Mouse (Mus musculus) limb, embryonic 10.5 days (tissue): Measurements from ENCODE around the gene Pilra. TPM values are rescaled to one million over a fixed set of nuclear protein-coding genes. Genes with fewer than 3 reads are reported as not detected.
"Not testable (repeated sequence)": the region's sequence is repeated elsewhere in the genome, so short reads cannot be mapped to it uniquely, and the experiment has no call there.

Experiments
- DNase-seq: peaks from one replicate; pipeline ENCODE4 v3.0.0-alpha.2; 2017; ENCODE audit warnings: low spot score
- H3K27ac ChIP-seq: fragments of 300-500 bp; sonication (generic); 2 replicates; pipeline ENCODE4 v1.5.1; 2016; ENCODE audit warnings: mild to moderate bottlenecking
- H3K27me3 ChIP-seq: fragments of 300-500 bp; sonication (generic); 2 replicates; pipeline ENCODE4 v1.6.1; 2016; ENCODE audit warnings: low read depth, mild to moderate bottlenecking; ENCODE audit not compliant: poor library complexity, severe bottlenecking
- H3K36me3 ChIP-seq: fragments of 300-500 bp; sonication (generic); 2 replicates; pipeline ENCODE4 v1.6.1; 2016; ENCODE audit warnings: mild to moderate bottlenecking, moderate library complexity
- H3K4me1 ChIP-seq: fragments of 300-500 bp; sonication (generic); 2 replicates; pipeline ENCODE4 v1.6.1; 2016
- H3K4me3 ChIP-seq: fragments of 300-500 bp; sonication (generic); 2 replicates; pipeline ENCODE4 v1.5.1; 2016; ENCODE audit warnings: mild to moderate bottlenecking, moderate library complexity
- H3K9me3 ChIP-seq: fragments of 300-500 bp; sonication (generic); replicated peaks from 2 replicates; pipeline ENCODE4 v1.6.1; 2016; ENCODE audit warnings: mild to moderate bottlenecking
- WGBS: fragments of 180-500 bp; shearing (Covaris S2); methylation state at CpG from one replicate; pipeline ENCODE4 v1.1.7; 2016; 5-methylcytosine and 5-hydroxymethylcytosine counted together
- polyA plus RNA-seq: library from polyadenylated mRNA; unstranded; fragments of >200 nt; fragmentation: Nextera tagmentation; extraction: Ambion mirVana; gene quantifications from 2 replicates; pipeline ENCODE4 v1.2.1, GENCODE M21; 2016

Pilra gene
- 0.34 and 0.39 TPM in 2 replicates for polyA plus RNA-seq

DNA sequence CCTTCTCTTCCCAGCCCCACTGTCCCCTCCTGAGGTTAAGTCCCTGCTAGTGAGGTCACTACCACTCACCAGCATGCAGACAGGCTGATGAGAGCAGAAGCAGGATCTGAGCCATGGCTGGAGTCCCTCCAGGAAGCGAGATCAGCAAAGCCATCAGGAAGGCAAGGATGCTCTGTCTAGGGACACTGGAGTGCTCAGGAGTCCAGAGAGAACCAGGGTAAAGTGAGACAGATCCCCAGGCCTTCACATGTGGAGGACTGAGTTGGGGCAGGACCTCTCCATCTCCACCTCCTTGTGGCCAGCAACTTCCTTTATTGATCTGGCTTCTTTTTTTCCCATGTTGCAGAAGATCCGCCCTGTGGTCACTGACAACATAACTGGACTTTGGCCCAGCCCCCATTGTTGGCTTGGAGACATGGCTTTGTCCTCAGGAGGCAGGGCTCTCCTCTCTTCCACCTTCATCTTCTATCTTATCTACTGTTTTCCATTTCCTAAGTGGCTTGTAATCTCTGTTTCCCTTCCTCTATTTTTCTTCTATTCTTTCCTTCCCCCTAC is at the start of gene Pilra:
TSS of gene Pilra (minus strand) at position 316 of the 555 bp plus-strand sequence.
- WGBS, result 81% methylated on average over 2 of the region's 2 CpGs
- not testable (repeated sequence) for H3K4me1 ChIP-seq, H3K36me3 ChIP-seq

DNA sequence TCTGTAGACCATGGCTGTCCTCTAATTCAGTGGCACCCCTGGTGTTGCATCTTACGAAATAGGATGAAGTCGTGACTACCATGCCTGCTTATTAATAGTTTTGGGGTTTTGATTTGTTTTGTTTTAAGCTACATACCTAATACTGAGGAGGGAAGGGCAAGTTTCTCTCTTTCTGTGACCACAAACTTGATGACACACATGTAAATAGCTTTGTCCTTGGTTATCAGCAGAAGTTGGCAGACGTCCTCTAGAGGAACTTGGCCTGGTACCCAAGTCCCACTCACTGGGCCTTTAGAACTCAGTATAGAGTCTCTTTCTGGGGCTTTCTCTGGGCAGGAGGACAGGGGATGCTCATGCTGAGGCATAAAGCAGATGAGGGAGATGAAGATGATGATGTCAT is 47.3 kb upstream of the Pilra start:
- H3K27me3 ChIP-seq, result no peaks in the 10 kb centered on the region

More for the DNA sequence above, at the start of gene Pilra:
- not testable (repeated sequence) for H3K4me3 ChIP-seq, H3K9me3 ChIP-seq, H3K27ac ChIP-seq, DNase-seq, H3K27me3 ChIP-seq

DNA sequence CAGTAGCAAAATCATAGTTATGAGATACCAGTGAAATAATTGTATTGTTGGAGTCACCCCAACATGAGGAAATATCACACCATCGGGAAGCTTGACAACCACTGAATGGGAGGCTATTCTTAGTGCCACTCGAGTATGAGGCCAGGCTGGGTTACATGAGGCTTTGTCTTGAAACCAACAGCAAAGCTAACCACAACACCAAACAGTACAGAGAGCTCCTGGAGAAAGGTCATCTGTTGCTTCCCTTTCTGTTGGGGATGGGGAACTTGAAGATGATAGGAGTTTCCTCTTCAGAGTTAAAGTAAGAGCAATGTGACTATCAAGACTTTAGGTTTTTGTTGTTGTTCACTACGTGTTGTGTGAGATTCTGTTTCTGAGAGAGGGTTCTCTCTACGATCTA is 46.8 kb upstream of the Pilra start:
- DNase-seq, result no peak
- WGBS, result 84% methylated on average over 4 of the region's 4 CpGs
- Histone ChIP-seq H3K27me3 (no peaks in the 10 kb centered on the region), H3K4me1 (no peaks in the 10 kb centered on the region), H3K36me3 (no peaks in the 10 kb centered on the region), H3K4me3 (no peak overlapping the region), H3K9me3 (no peaks in the 10 kb centered on the region), H3K27ac (no peak overlapping the region)

More for the DNA sequence above, 47.3 kb upstream of the Pilra start:
- Histone ChIP-seq H3K27ac (no peak overlapping the region), H3K4me1 (no peaks in the 10 kb centered on the region), H3K36me3 (no peaks in the 10 kb centered on the region), H3K9me3 (no peaks in the 10 kb centered on the region), H3K4me3 (no peak overlapping the region)
- WGBS, result 94% methylated on average over 3 of the region's 3 CpGs
- no peak for DNase-seq

DNA sequence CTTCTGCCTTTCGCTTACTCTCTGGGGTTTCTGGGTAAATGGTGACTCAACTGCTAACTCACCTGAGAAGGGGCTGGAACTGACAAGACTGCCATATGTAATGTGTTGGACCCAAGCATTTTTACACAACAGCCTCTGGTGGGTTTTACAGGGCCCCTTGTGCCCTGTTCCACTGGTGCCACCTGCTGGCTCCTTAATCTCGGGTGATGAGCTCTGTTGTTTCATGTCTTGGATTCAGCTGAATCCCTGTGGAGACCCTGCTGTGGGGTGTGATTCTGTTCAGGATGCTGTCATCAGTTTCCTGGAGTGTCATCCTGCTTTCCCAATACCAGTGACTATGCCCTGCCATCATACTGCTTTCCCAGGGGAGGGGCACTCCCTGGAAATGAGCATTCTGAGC is 41.8 kb upstream of the Pilra start:
- Histone ChIP-seq H3K27ac (no peak overlapping the region), H3K36me3 (no peaks in the 10 kb centered on the region), H3K9me3 (no peaks in the 10 kb centered on the region), H3K4me3 (no peak overlapping the region), H3K4me1 (no peaks in the 10 kb centered on the region), H3K27me3 (no peaks in the 10 kb centered on the region)
- no peak for DNase-seq
- WGBS, result 56% methylated on average over 2 of the region's 2 CpGs

DNA sequence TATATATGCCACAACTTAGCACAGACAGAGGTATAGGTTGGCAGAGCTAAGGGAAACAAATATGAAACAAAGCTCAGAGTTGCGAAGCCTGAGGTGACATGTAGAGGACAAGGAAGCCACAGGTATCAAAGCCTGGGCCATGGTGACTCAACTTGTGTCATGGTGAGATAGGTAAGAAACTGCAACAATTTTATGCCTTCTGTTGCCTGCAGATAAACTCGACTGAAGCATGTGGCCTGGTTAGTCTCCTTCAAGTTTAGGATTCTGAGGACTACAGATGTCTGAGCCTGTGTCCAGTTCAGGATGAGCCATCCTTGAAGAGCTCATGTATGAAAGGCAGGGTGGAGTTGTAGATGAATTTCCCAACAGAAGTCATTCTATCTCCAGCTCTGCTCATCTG is 39.0 kb upstream of the Pilra start:
- 91% methylated on average over 2 of the region's 2 CpGs for WGBS
- H3K36me3 ChIP-seq, result no peaks in the 10 kb centered on the region
- no peaks in the 10 kb centered on the region for H3K9me3 ChIP-seq
- DNase-seq, result no peak
- no peaks in the 10 kb centered on the region for H3K27me3 ChIP-seq
- no peak overlapping the region for H3K4me3 ChIP-seq
- H3K4me1 ChIP-seq, result no peaks in the 10 kb centered on the region
- H3K27ac ChIP-seq, result no peak overlapping the region

DNA sequence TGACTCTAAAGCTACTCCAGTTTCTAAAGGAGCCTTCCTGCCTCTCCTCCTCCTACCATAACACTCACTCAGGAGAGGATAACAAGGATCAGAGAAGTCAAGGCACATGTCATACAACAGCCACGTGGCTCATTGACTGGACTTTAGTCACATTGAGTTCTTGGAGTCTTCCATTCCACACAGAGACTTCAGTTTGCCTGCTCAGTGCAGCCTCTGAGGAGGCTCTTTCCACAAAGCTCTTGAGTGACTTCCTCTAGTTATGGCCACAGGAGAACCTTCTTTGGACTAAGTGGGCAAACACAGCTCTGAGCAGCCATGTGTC is 36.3 kb upstream of the Pilra start:
- not testable (repeated sequence) for H3K4me1 ChIP-seq, DNase-seq
- 28% methylated on average over 1 of the region's 1 CpGs for WGBS

DNA sequence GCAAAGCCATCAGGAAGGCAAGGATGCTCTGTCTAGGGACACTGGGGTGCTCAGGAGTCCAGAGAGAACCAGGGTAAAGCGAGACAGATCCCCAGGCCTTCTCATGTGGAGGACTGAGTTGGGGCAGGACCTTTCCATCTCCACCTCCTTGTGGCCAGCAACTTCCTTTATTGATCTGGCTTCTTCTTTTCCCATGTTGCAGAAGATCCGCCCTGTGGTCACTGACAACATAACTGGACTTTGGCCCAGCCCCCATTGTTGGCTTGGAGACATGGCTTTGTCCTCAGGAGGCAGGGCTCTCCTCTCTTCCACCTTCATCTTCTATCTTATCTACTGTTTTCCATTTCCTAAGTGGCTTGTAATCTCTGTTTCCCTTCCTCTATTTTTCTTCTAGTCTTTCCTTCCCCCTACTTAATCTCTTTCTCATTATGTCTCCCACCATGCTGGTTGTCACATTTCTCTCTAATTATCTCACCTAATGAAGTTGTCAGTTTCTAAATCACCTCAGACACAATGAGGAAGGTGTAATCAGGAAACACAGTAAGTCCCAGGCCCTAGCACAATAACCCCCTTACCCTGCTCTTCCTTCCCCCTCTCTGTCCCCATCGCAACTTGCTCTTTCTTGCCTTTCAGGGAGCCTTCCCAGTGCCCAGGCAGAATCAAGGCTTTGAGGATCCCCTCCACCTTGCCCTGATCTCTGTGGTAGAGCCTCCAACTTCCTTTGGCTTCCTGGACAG is 35.7 kb upstream of the Pilra start, which contains the start of gene Pilrb2:
TSS of gene Pilrb2 (minus strand) at position 172 of the 737 bp plus-strand sequence.
- H3K27me3 ChIP-seq, result not testable (repeated sequence)

More for the DNA sequence above, 36.3 kb upstream of the Pilra start:
- H3K27ac ChIP-seq, H3K36me3 ChIP-seq, H3K27me3 ChIP-seq, H3K4me3 ChIP-seq, H3K9me3 ChIP-seq: not testable (repeated sequence)

DNA sequence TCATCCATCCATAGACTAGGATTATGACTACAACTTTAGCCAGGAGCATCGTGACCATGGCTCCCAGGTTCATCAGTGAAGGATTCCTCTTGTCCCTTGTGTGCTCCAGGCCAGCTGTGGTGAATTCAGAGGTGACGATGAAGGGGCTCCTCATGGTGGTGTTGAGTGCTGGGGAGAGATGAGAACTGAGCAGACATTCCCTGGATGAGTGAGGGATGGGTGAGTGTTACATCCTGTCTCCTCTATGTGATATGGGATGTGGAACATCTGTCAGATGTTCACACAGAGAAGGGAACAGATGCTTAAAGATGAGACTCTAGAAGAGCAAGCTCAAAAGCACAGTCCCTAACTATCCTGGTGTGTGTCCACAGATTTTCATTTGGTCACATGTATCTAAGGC is 32.5 kb upstream of the Pilra start:
- H3K9me3 ChIP-seq, DNase-seq, H3K36me3 ChIP-seq, H3K27ac ChIP-seq, H3K27me3 ChIP-seq, H3K4me1 ChIP-seq, H3K4me3 ChIP-seq: not testable (repeated sequence)
- 70% methylated on average over 2 of the region's 2 CpGs for WGBS

More for the DNA sequence above, 35.7 kb upstream of the Pilra start, which contains the start of gene Pilrb2:
- not testable (repeated sequence) for H3K4me1 ChIP-seq, H3K27ac ChIP-seq, H3K9me3 ChIP-seq, H3K4me3 ChIP-seq, H3K36me3 ChIP-seq, DNase-seq
- WGBS, result 65% methylated on average over 3 of the region's 3 CpGs

DNA sequence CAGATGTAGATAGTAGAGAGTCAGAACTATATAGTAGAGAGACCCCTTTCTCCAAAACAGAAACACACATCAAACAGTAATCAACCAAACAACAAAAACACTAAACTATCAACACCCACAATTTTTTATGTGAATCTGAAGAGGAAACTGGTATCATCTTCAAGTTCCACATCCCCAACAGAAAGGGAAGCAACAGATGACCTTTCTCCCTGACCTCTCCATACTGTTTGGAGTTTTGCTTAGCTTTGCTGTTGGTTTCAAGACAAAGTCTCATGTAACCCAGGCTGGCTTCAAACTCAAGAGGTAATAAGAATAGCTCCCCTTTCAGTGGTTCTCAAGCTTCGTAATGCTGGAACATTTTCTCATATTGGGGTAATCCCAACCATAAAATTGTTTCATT is 27.9 kb upstream of the Pilra start:
- DNase-seq, H3K27me3 ChIP-seq, H3K4me3 ChIP-seq, H3K4me1 ChIP-seq, H3K36me3 ChIP-seq, H3K9me3 ChIP-seq, H3K27ac ChIP-seq: not testable (repeated sequence)
- 91% methylated on average over 1 of the region's 1 CpGs for WGBS

DNA sequence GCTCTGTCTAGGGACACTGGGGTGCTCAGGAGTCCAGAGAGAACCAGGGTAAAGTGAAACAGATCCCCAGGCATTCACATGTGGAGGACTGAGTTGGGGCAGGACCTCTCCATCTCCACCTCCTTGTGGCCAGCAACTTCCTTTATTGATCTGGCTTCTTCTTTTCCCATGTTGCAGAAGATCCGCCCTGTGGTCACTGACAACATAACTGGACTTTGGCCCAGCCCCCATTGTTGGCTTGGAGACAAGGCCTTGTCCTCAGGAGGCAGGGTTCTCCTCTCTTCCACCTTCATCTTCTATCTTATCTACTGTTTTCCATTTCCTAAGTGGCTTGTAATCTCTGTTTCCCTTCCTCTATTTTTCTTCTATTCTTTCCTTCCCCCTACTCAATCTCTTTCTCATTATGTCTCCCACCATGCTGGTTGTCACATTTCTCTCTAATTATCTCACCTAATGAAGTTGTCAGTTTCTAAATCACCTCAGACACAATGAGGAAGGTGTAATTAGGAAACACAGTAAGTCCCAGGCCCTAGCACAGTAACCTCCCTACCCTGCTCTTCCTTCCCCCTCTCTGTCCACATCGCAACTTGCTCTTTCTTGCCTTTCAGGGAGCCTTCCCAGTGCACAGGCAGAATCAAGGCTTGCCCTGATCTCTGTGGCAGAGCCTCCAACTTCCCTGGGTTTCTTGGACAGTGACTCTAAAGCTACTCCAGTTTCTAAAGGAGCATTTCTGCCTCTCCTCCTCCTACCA is 22.1 kb upstream of the Pilra start, which contains the start of gene Pilrb1:
TSS of gene Pilrb1 (minus strand) at position 147 of the 751 bp plus-strand sequence.
- not testable (repeated sequence) for DNase-seq, H3K4me1 ChIP-seq, H3K36me3 ChIP-seq, H3K4me3 ChIP-seq, H3K9me3 ChIP-seq, H3K27ac ChIP-seq, H3K27me3 ChIP-seq
- 86% methylated on average over 2 of the region's 2 CpGs for WGBS

DNA sequence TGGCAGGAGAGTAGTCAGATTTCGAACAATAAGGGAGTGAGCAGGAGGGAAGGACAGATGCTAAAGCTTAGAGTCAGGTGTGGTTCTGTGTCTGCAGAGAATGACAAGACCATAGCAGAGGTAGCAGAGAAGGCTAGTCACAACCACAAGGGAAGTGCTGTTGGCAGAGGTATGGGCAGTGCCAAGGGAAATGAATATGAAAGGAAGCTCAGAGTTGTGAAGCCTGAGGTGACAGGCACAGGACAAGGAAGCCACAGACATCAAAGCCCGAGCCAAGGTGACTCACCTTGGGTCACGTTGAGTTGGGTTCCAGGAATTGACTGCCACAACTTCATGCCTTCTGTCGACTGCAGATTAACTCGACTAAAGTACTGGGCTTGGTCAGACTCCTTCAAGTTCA is 20.8 kb upstream of the Pilra start:
- H3K4me1 ChIP-seq, H3K9me3 ChIP-seq, DNase-seq, H3K27ac ChIP-seq, H3K36me3 ChIP-seq, H3K27me3 ChIP-seq, H3K4me3 ChIP-seq: not testable (repeated sequence)
- 86% methylated on average over 5 of the region's 5 CpGs for WGBS

DNA sequence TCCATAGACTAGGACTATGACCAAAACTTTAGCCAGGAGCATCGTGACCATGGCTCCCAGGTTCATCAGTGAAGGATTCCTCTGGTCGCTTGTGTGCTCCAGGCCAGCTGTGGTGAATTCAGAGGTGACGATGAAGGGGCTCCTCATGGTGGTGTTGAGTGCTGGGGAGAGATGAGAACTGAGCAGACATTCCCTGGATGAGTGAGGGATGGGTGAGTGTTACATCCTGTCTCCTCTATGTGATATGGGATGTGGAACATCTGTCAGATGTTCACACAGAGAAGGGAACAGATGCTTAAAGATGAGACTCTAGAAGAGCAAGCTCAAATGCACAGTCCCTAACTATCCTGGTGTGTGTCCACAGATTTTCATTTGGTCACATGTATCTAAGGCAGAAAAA is 18.8 kb upstream of the Pilra start:
- WGBS, result 87% methylated on average over 3 of the region's 3 CpGs
- not testable (repeated sequence) for H3K27me3 ChIP-seq, H3K36me3 ChIP-seq, H3K4me3 ChIP-seq, DNase-seq, H3K27ac ChIP-seq, H3K9me3 ChIP-seq, H3K4me1 ChIP-seq

DNA sequence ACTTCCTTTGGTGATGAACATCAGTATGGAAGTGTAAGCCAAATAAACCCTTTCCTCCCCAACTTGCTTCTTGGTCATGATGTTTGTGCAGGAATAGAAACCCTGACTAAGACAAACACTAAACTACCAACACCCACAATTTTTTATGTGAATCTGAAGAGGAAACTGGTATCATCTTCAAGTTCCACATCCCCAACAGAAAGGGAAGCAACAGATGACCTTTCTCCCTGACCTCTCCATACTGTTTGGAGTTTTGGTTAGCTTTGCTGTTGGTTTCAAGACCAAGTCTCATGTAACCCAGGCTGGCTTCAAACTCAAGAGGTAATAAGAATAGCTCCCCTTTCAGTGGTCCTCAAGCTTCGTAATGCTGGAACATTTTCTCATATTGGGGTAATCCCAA is 14.2 kb upstream of the Pilra start:
- H3K4me3 ChIP-seq, DNase-seq, H3K9me3 ChIP-seq, H3K27ac ChIP-seq, H3K4me1 ChIP-seq, H3K36me3 ChIP-seq, H3K27me3 ChIP-seq: not testable (repeated sequence)
- WGBS, result 88% methylated on average over 1 of the region's 1 CpGs
